Mouse (Mus musculus): Measurements from ENCODE around the gene Xrra1.

- no peak for TF ChIP-seq CTCF (IDR thresholded peaks at IDR 0.05; ENCODE audit: insufficient read depth, low read depth, low read length)
- TF ChIP-seq POLR2A (IDR thresholded peaks at IDR 0.05; ENCODE audit: insufficient read depth, low read depth, low read length): no peak
These were observed 85.6 kb downstream of the Xrra1 start for GRCm38 (mm10) chr7:99944520-99944919.
